Mouse (Mus musculus): Measurements from ENCODE around the gene Mturn.

Mturn gene

DNA sequence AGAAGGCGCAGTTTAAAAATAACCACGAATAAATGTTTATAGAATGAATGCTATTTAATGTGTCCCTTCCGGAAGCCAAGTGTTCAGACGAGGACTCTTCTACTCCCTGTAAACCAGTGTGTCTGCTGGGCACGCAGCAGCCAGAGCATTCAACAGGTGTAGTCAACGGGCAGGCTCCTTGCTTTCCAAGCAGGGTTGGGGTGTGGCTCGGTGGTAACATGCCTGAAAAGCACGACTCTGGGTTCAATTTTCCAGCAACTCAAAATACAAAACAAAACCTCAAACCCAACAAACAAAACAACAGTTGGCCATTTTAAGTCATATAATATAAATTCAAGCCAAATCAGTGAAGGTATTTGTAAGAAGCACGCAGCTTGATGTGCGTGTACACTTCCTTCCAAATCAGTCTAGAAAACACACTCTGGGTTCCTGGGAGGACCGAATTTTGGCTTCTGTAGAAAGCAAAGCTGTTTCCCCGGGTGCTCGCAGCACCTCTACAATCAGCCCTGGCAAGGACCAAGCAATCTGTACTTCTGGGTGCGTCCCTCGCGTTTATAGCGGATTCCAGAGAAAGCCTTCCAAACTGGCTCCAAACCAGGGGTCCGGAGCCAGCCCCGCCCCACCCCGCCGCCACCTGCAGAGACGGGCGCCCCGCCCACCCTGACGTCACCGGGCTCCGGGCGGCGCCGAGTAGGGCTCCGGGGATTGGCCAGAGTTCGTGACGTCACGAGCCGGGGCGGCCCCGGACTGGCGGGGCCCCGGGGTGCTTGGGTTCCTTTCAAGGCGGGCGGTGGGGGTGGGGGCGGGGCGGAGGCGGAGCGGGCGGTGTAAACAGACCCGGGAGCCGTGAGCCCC is at the start of gene Mturn:
Mturn (plus strand) TSS at position 734 of the 855 bp plus-strand sequence.
- in situ Hi-C loops (cut with MboI; ENCODE audit: low sequenced_read_pairs), result no loop called here

DNA sequence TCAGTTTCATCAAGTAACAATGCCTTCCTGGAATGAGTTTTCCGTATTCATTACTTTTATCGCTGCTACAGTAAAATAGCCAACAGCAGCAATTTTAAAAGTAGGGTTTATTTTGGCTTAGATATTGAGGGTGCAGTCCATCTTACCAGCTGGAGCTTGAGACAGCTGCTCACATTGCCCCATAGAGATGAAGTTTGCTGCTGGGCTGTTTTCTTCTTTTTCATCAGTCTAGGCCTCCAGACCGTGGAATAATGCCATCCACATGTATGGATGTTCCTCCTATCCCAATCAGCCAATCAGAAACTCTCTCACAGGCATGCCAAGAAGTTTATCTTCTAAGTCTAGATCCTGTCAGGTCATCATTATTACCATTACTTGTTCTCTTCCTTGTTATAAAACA is 41.5 kb upstream of the Mturn start:
- in situ Hi-C loops (cut with MboI; ENCODE audit: low sequenced_read_pairs), result no loop called here

DNA sequence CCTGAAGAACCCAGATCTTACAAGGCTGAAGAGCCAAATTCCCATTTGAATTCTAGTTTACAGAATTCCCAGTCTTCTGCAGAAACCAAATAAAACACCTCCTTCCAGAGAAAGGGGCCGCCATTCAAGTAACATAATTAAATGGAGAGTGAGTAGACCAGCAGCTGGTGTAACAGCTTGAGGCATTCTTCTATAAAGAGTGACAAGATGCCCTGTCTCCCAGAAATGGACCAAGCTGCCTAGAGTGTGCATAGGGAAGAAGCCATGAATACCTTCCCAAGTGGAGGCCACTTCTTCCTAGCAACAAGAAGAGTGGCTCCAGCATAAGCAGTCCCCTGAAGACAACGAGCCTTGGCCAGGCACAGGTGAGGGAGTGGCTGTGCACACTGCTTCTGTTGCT is 39.5 kb upstream of the Mturn start:
- in situ Hi-C loops (cut with MboI; ENCODE audit: low sequenced_read_pairs), result no loop called here

DNA sequence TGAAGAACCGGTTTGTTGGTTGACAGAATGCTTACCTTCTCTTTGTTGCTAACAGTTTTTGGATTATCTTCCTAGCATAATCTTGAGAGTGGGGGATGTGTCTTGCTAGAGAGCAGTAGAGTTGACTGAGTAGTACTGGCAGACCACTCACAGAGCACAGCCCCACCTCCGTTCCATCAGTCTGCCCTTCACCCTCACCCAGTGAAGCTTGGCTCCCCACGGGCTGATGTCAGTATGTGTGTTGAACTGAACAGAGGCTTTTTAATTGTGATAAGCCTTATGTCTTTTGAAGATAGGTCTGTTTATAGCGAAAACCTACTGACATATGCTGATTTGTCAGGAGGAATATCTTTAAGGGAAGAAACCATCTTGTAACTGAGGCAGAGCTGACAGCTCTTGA is 38.2 kb upstream of the Mturn start:
- in situ Hi-C loops (cut with MboI; ENCODE audit: low sequenced_read_pairs), result no loop called here

DNA sequence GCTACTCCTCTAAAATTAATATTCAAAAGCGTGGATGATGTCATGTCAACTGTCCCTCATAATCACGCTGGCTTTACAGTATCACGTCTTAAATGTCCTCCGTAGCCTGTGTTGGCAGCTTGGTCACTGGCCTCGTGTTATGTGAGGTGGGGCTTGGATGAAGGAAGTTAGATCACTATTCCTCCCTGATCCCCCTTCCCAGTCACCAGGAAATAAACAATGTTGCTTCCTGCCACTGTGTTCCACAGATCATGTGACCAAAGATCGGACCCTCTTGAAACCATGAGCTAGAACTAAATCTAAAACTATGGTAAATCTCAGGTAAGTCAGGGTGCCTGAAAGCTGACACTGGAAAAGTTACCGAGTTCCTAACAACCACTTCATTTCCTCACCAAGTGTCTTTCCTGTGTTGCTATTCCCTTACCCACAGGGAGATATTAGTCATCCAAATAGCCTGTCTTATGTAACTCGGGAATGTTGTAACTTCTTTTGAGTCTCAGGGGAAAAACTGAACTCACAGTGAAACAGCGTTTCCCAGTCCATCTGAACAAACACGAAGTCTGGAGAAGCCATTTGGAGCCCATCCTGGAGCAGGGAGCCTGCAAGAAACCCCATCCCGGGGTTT is 25.8 kb upstream of the Mturn start:
- in situ Hi-C loops (cut with MboI; ENCODE audit: low sequenced_read_pairs), result no loop called here

DNA sequence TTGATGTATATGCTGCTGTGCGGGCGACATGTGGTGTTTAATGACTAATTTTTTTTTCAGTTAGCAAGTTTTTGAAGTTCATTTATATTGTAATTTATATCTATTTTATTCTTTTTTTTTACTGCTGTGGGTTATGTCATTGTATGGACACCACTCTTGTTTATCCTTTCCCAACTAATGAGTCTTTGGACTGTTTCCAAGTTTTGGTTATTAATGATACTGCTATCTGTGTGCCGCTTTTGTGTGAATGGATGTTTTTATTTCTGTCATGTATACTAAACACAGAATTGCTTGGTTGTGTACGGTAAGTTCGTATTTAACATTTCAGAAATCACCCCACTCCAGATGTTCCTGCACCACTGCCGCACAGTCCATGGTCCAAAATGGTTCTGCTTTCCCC is 23.6 kb upstream of the Mturn start:
- in situ Hi-C loops (cut with MboI; ENCODE audit: low sequenced_read_pairs), result no loop called here

DNA sequence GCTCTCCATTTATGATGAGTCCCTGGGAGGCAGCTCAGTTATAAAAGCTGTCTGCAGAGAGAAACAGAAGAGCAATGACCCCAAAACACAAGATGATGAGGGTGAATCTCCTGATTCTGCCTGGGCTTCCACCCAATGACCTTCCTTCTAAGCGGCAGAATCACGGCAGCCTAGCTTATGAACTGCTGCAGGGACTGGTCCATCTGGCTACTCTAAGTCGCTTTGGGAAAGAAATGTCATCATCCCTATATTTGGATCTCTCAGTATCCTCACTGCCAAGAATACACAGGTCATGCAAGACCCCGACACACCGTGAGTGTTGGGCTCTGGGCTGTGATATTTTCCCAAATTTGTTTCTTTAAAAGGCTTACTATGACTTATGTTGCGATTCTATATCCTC is 11.6 kb upstream of the Mturn start:
- in situ Hi-C loops (cut with MboI; ENCODE audit: low sequenced_read_pairs), result no loop called here

DNA sequence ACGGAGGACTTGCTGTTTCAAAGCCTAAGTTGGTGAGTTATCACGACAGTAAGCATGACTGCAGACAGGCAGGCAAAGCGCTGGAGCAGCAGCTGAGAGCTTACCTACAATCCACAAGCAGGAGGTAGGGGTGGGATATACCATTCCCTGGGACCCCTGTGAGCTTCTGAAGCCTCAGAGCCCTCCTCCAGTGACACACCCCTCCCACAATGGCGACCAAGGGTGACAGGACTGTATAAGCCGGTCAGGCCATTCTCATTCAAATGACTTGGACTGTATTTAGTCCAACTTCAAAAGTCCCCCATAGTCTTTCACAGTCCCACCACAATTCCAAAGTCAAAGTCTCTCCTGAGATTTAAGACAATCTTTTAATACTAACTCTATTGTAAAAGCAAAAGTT is 8.5 kb upstream of the Mturn start:
- in situ Hi-C loops (cut with MboI; ENCODE audit: low sequenced_read_pairs), result no loop called here

DNA sequence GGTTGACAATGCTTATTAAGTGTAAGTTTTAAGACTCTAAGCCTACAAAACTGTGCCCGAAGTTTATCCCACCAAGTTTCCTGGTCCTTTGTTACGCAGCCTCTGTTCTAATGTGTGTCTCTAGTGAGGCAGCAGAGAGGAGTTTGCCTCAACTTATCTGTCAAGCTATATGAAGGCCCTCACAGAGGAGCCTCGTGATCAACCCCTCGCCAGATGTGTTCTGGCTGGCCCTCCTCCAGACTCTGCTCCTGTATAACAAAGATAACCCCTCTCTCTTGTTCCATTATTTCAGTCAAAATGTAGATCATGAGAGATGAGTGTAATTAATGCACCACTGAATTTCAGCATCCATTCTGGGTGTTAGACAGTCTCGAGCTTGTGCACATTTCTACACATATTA is 1.7 kb upstream of the Mturn start:
- in situ Hi-C loops (cut with MboI; ENCODE audit: low sequenced_read_pairs), result no loop called here

DNA sequence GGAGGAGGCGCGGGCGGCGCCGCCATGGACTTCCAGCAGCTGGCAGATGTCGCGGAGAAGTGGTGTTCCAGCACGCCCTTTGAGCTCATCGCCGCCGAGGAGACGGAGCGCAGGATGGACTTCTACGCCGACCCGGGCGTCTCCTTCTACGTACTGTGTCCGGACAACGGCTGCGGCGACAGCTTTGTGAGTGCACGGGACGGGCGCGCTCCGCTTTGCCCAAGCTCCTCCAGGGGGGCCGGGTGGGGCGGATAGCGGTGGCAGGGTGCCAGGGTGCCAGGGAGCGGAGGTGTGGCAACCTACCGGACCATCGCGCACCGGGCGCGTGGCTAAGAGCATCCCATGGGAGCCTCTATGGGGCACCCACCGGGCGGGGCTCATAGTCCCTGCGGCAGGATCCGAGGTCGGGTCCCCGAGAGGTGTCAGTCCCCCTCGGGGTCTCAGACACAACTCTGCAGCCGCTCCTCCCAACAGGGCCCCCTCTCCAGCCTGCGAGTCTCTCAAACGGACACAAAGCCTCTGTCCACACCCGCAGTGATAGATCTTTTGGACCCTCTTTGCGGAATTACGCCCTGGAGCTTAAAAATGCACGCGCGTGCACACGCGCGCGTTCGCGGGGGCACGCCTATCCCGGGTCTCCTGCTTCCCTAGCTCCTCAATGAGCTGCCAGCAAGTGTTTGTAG is 463 bp downstream of the Mturn start:
- in situ Hi-C loops (cut with MboI; ENCODE audit: low sequenced_read_pairs), result no loop called here

DNA sequence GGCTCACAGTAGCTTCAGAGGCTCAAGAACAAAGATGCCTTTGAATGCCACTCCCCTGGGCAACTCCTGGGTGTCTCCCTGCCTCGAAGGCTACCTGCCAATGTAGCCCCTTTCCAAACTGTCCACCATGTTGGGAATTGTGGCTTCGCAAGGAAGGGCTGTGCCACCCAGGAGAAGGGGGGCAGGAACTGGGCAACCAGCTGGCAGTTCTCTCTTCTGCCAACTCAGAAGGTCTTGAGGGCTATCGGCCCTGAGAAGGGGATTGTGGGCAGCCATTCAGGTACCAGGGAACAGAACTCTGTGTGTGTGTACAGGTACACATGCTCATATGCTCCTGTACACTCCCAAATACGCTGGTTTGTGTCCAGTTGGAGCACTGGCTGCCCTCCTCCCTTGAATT is 2.7 kb downstream of the Mturn start:
- in situ Hi-C loops (cut with MboI; ENCODE audit: low sequenced_read_pairs), result no loop called here

DNA sequence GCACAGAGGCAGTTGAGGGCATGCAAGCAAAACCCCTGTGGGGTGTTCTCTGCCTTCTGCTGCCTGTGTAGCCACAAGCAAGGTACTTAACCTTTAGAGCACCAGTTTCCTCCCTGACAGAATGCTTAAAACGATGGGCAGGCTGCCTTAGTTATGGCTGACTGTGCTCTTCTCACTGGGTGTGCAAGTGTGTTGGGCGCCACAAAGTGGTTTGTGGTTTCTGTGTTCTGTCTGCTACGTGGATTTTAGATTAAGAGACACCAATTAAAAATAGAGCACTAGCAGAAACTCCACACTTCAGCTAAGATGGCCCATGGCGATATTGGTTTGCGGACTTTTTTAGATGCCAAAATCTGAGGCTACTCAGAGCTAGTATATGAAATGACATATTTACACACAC is 3.7 kb downstream of the Mturn start:
- in situ Hi-C loops (cut with MboI; ENCODE audit: low sequenced_read_pairs), result no loop called here

DNA sequence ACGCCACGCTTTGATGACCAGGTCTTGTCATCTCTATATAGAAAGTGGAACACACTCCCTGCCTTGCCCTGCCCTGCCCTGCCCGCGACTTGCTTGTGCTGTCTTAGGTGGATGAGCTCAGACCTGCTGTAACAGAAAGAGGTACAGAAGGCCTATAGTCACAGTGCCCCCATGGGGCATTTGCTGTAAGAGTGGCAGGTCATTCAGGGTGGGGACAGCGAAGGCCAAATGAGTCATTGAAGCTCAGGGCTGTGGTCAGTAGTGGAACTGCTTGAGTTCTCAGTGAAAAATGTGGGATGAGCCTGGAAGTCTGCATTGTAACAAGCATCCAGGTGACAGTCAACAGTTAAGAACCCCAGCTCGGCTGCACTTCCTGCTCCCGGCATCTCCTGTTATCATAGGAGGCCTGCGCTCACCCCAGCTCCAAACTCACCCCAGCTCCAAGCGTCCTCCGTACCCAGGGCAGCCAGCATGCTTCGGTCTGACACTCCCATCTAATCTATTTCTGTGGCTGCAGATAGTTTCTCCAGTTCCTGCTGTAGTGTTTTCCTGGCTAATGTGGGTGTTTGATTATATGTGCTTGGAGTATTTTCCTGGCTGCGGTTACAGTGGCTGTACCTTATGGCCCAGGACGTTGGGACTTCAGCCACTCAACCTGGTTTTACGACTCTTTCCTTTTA is 4.4 kb downstream of the Mturn start:
- in situ Hi-C loops (cut with MboI; ENCODE audit: low sequenced_read_pairs), result no loop called here

DNA sequence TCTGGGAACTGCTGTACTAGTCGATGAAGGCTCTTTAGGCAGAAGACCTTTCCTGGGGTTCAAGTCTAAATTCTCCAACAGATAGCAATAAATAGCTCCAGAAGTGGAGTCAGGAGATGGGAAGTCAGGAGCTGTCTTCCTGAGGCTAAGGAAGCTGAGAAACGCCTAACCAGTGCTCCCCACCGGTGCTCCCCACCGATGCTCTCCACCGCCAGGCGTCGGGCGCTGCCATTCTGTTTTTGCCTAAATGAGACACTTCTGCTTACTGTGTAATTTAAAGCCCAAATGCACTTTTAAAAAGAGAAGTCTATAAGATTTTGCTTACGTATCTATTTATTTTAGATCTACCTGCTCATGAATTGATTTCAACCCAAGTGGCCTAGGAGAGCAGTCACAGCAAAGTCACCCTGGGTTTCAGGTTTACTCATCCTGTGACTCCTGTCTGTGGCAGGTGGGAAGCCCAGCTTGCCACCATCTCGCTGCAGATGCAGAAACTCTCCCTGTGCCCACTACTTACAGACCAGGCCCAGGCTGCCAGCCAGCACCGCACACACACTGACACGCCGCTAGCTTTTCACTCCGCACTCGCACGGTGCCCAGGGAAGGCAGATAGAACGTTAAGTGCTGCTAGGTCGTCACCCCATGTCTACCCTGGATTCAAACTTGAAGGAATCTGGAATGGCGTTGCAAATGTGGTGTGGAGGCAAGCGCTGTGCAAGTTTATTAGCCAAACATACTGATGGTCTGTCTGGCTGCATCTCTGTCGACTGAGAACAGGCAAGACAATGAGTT is 5.7 kb downstream of the Mturn start:
- in situ Hi-C loops (cut with MboI; ENCODE audit: low sequenced_read_pairs), result no loop called here

DNA sequence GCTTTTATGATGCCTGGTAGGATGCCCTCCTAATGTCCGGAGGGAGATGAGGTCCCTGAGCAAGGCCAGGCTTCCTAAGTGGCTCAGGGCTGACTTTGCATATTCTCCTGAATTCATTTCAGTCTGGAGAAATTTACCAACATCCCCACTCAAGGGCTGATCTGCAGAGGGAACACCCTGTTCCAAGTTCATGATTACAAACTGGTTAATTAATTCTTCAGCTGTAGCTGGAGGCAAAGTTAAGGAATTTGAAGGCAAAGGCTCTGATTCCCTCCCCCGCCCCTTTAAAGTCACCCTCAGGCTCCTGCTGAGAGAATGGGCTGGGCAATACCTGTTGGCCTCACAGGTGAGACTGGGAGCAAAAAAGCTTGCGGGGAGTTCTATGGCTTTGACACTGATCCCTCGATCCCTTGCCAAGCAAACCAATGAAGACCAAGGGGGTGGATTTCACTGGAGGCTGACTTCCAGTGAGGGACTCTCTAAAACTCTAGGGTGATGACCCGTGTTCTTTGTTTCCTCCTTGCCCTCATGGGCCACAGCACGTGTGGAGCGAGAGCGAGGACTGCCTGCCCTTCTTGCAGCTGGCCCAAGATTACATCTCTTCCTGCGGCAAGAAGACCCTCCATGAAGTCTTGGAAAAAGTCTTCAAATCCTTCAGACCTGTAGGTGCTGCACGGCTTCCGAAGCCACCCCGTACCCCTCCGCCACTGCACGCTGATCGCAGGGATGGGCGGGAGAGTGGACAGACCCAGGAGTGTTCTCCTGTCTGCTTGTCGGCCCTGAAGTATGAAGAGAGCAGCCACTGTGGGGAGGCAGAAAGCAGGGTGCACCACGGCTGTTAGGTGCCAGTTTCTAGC is 7.3 kb downstream of the Mturn start:
- in situ Hi-C loops (cut with MboI; ENCODE audit: low sequenced_read_pairs), result no loop called here

DNA sequence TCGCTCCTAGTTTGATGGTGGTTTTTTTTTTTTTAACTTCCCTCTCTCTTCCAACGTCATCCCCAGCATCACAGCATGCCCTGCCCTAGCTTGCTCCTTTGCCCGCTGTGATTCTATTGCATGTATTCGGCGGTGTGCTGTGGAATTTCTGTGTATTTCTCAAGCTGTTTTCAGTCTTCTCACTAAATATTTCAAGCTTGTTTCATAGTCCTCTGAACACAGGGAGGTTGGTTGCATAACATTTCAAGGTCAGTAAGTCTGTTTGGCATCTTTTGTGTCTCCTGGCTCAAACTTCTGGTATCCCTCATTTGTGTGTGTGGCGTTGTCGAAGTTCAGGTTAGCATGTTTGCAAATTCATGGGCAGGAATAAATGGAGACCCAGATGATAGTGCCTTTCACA is 8.3 kb downstream of the Mturn start:
- in situ Hi-C loops (cut with MboI; ENCODE audit: low sequenced_read_pairs), result no loop called here

DNA sequence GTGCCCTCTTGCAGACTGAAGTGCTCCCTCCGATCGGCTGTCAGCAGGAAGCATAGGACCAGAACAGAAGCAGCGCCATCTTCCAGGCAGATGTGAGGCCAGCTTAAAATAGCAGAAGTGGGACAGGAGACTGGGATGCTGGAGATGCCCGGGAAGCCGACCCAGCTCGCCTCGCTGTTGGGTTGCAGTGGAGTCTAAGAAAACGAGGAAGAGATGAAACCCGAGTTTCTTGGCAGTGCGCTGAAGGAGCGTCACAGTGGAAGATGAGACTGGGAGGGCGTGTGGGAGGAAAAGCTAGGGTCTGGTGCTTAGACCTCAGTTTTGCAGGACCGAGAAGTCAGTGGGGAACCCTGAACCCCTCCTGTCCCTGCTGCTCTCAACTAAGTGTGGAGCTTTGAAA is 9.4 kb downstream of the Mturn start:
- in situ Hi-C loops (cut with MboI; ENCODE audit: low sequenced_read_pairs), result no loop called here

DNA sequence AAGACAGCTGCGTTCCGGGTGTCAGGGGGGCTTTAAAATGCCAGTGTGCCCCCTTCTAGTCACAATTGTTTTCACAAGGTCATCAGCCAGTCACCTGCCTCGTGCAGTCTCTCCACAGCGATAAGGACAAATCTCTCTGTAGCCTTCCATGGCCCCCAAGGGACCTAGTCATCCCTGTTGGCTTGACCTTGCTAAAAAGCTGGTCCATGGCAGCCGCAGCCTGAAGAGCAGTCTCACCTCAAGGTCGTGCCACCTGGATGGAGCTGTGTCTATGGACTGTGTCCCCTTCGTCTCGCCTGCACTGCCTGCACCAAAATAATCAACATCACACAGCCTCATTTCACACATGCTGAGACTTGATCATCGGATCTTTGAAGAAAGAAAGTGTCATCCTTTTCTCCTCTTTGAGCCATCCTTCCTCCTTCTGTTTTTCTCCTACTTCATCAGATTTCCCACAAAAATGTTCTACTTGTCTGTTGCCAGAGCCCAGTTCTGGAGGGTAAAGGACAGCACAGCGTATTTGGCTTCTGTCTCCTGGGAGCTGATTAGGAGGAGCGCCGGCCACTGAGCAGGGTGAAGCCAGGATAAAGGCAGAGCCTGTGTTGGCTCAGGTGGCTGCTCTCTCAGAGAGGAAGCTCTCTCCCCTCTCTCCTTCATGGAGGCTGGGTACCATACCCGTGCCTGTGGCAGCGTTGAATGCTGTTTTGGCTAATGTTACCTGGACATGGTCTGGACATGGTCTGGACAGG is 10.1 kb downstream of the Mturn start:
- in situ Hi-C loops (cut with MboI; ENCODE audit: low sequenced_read_pairs), result no loop called here

DNA sequence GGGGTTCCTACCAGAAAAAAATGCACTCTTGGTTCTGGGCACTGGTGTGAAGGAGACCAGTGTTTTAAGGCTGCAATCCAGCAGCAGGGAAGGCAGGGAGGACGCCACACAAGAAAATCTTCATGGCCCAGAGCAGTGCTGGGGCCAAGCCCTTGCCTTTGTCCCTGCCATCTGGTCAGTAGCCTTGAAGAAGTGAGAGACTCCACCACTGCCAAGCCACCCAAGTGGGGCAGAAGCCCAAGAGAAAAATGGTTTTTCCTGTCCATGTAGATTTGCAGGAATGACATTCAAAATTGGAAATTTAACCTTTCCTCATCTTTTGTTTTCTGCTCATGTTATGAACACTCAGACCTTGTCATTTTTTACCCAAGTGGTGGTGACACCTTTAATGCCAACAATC is 10.8 kb downstream of the Mturn start:
- in situ Hi-C loops (cut with MboI; ENCODE audit: low sequenced_read_pairs), result no loop called here

Measured in CH12F3 (cell line).